Mouse (Mus musculus) megakaryocyte, embryonic 14.5 days (primary cell): ENCODE measurements around the gene Fnbp1l.

Experiments used
- FLI1 ChIP-seq: IDR thresholded peaks from 2 replicates; pipeline ENCODE4 v1.6.1; 2012; ENCODE audit warnings: low read length, inconsistent platforms, mixed read lengths
- GATA1 ChIP-seq: IDR thresholded peaks from 3 replicates; pipeline ENCODE4 v1.6.1; 2012; ENCODE audit warnings: mixed read lengths, low read length, inconsistent platforms, borderline replicate concordance

DNA sequence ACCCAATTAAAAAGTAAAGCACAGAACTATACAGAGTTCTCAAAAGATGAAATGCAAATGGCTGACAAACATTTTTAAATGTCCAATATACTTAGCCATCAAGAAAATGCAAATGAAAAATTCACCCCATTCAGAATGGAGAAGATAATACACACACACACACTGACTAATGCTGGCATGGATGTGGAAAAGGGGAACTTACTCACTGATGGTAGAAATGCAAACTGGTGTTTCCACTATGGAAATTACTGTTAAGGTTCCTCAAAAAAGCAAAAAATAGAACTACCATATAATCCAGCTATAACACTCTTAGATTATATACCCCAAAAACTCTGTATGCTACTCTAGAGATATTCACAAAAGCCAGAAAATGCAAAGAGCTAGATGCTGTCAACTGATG is 42.2 kb downstream of the Fnbp1l start:
- TF ChIP-seq GATA1 (no peak), FLI1 (no peak)
